Mouse (Mus musculus) urinary bladder, postnatal 4 days (tissue): Measurements from ENCODE around the gene Hist1h3g.
"Not testable (repeated sequence)": the region's sequence is repeated elsewhere in the genome, so short reads cannot be mapped to it uniquely, and the experiment has no call there.

ENCODE experiments used
- DNase-seq, 2 experiments: peaks; one replicate each; pipeline ENCODE4 v3.0.0; 2021 to 2022; ENCODE audit warnings: low spot score in 2 of 2

The Hist1h3g gene

DNA sequence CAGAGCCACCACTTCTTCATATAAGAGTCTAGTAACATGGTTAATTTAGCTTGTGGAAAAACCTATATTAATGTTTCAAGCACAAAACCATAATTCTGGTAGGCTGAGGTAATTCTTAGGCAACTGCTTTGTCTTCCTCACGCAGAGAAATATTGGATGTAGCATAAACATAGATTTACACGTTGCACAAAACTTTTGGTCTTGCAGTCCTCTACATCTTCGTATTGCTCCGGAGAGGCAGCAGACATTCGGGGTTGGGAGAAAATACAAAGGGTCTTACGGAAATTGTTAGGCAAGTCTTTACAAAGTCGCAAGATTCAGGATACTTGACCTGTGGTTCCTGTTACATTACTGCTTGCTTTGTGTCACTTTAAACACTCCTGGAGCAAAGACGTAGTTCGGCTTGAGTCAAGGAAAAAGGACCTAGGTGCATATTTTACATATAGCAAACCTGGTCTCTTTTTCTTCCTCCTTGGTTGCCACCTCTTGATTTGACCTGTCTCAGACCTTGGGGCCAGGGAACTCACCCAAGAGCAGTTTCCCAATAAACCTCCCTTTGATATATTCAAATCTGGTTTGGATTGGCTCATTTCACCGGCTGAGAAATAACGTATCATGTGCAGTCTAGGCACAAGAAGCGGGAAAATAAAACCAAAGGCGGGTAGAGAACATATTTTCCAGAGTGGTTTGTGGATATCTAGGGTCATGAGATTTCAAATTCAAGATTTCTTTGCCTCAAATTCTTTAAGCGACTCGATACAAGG lies 672 bp upstream of the Hist1h3g start:
- DNase-seq = no peak

DNA sequence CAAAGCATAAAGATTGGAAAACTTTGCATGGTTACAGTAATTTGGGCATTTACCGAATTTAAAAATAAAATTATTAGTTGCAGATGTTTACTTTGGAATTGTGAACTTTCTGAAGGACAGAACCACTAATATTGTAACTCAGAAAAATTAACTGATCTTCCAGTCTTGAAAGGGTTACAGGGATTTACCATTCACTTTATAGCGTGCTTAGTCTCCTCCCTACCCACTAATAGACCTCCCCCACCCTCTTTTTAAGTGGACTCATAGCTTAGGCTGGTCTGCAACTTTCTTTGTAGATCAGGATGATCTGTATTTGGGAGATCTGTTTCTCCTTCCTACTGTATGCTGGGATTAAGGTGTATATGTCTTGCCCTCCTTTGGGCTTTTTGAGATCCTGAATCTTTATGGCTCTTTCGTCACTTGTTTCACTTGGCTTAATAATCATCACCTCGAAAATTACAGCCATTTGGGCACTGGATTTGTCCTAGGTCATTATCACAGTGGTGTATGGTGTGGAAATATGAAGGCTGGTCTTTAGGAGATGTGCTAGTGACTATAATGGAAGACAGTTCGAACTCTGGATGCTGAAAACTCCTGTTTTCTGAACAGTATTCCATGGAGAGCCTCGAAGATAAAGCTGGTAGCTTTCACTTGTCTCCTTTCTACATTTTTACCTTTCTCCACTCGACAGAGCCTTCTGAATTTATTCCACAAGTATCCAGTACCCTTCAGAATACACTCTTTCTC lies 1.0 kb downstream of the Hist1h3g start:
- no peak for DNase-seq

GRCm38 (mm10) chr13:23537006-23537710 lies 1.9 kb downstream of the Hist1h3g start:
- no peak for DNase-seq

- no peak for DNase-seq
Measured at GRCm38 (mm10) chr13:23538249-23538648, 3.0 kb downstream of the Hist1h3g start.

- DNase-seq = not testable (repeated sequence)
Measured at GRCm38 (mm10) chr13:23539821-23540220, 4.6 kb downstream of the Hist1h3g start.

DNA sequence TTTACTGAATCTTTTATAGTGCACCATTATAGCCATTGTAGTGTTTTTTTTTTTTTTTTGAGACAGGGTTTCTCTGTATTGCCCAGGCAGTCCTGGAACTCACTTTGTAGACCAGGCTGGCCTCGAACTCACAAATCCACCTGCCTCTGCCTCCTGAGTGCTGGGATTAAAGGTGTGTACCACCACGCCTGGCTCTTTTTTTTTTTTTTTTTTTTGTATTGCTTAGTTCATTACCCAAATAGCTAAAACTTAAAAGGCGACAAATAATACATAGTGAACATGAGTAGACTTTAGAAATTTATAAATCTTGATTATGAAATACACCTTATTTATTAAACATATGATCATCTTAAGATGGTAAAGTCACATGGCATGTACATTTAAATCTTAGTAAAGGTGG lies 6.3 kb downstream of the Hist1h3g start:
- no peak for DNase-seq

GRCm38 (mm10) chr13:23542225-23542980 lies 7.2 kb downstream of the Hist1h3g start:
- not testable (repeated sequence) for DNase-seq

GRCm38 (mm10) chr13:23542999-23543607 lies 7.9 kb downstream of the Hist1h3g start, which contains the start of gene Hist1h2bh:
TSS of gene Hist1h2bh (minus strand) at chr13:23543392.
- DNase-seq = peak in 1 of 2 experiments; percentile 47

GRCm38 (mm10) chr13:23543965-23544786 lies 9.0 kb downstream of the Hist1h3g start, which contains the start of gene Hist1h3f:
TSS of gene Hist1h3f (plus strand) at chr13:23544052.
- DNase-seq = peak in 1 of 2 experiments; percentile 63

DNA sequence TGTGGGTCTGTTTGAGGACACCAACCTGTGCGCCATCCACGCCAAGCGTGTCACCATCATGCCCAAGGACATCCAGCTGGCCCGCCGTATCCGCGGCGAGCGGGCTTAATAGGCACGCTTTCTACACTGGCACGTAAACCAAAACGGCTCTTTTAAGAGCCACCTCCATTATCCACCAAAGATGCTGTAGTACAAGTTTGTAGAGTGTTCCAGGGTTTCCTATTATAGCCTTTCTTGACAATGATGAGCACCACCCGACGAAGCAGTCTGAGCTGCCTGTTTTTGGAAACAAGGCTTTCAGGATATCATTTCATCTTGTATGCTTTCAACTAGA lies 9.5 kb downstream of the Hist1h3g start:
- not testable (repeated sequence) for DNase-seq

- DNase-seq = no peak
Measured at GRCm38 (mm10) chr13:23546694-23547093, 11.5 kb downstream of the Hist1h3g start.

GRCm38 (mm10) chr13:23550761-23551145 lies 15.5 kb downstream of the Hist1h3g start:
- DNase-seq = no peak

DNA sequence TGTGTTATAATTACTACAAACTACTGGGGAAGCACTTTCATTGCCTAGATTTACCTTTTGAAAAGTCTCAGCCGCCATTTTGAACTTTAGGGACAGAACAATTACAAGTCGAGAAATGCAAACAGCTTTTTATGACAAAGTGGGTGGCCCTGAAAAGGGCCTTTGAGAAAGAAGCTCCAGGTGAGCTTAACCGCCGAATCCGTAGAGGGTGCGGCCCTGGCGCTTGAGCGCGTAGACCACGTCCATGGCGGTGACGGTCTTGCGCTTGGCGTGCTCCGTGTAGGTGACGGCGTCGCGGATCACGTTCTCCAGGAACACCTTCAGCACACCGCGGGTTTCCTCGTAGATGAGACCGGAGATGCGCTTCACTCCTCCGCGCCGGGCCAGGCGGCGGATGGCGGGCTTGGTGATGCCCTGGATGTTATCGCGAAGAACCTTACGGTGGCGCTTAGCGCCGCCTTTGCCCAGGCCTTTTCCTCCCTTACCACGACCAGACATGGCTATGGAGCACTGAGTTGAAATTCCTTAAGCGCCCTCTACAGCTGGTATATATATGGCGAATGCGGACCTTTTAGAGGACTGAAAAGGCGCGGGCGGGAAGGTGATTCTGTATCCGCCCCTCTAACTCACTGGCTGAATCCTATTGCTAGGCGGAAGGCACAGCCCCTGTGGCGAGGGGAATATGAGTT lies 16.1 kb downstream of the Hist1h3g start, which contains the start of gene Hist1h4f:
TSS of gene Hist1h4f (minus strand) at position 503 of the 689 bp plus-strand sequence.
- DNase-seq = peak; percentile 84 to 85

DNA sequence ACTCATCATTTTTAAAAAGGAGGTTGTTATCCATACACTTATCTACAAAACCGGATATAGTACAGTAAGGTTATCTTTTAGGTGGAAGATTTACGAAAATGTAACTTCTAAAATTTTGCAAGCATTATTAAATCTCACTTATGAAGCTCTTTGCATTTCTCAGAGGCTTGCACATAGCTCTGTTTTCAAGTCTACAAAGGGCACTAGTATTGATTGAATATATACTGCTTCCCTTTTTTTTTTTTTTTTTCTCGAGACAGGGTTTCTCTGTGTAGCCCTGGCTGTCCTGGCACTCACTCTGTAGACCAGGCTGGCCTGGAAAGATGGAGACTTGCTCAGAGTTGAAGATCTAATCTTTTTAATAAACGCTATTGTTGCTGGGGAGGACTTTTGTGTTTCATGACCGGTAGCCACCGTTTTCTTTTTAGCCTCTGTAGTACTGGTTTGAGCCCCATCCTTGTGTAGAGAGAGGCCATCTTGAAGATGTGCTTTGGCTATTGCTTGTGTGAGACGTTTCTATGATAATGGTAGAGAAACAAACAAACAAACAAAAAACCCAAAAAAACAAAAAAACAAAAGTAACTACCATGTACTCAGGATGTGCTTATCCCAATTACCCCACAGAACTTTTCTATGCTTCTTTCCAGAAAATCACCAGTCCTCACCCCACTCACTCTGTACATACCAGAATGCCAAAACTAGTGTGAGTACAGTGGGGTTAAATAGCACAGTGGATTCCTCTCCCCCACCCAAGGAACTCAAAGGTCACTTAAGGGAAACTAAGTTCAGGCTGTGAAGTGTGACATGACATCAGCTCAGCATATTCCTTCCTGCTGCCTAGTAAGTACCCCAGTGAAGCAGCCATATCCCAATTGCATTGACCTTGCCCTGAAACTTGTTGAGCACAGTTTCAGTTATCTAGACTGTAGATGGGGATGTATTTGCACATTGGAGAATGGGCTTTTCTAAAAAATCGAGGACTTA lies 17.0 kb downstream of the Hist1h3g start:
- no peak for DNase-seq

DNA sequence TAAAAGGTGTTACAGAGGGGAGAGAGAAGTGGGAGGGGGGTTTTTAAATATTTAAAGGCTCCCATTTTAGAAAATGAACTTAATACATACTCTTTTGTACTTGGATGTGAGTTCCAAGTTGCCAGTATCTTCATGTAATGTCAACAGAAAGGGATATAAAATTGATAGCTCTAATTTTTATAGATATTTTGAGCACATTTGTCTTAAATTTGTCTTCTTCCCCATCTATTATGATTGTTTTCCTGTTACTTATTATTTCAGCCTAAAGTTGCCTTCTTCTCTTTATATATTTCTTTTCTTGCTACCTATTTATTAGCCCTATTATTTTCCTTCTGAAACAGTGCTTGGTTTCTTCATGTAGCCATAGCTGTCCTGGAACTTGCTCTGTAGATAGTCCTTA lies 17.7 kb downstream of the Hist1h3g start, which contains the start of gene Hist1h1d:
TSS of gene Hist1h1d (plus strand) at position 301 of the 400 bp plus-strand sequence.
- no peak for DNase-seq

GRCm38 (mm10) chr13:23554393-23554792 lies 19.2 kb downstream of the Hist1h3g start:
- DNase-seq = no peak

DNA sequence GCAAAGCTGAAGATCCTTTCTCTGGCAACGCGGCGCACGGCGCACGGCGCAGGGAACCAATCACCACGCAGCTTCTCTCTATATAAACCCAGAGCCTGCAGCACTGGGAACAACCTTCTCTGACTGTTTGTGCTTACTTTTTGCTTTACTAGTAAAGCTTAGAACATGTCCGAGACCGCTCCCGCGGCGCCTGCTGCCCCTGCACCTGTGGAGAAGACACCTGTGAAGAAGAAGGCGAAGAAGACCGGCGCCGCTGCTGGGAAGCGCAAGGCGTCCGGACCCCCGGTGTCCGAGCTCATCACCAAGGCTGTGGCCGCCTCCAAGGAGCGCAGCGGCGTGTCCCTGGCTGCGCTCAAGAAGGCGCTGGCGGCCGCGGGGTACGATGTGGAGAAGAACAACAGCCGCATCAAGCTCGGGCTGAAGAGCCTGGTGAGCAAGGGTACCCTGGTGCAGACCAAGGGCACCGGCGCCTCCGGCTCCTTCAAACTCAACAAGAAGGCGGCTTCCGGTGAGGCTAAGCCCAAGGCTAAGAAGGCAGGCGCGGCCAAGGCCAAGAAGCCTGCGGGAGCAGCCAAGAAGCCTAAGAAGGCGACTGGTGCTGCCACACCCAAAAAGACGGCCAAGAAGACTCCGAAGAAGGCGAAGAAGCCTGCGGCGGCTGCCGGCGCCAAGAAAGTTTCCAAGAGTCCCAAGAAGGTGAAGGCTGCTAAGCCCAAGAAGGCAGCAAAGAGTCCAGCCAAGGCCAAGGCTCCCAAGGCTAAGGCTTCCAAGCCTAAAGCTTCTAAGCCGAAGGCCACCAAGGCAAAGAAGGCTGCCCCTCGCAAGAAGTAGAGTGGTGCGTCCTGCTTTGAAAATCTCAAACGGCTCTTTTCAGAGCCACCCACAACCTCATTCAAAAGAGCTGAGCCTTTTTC lies 20.0 kb downstream of the Hist1h3g start:
- DNase-seq = peak; percentile 65 to 74
